Mouse (Mus musculus): ENCODE results near the gene Slc2a10.

Slc2a10 gene

GRCm38 (mm10) chr2:165503259-165504203 is at the start of gene Slc2a10:
Gene Slc2a10, plus strand, starts transcription at chr2:165503787.
- DNase-seq (ENCODE audit: low read depth, low spot score): no peak

GRCm38 (mm10) chr2:165456710-165457109 is 46.9 kb upstream of the Slc2a10 start:
- peak; percentile 59 for DNase-seq (ENCODE audit: low read depth, low spot score)

- no peak for DNase-seq (ENCODE audit: low read depth, low spot score)
These were observed 45.4 kb upstream of the Slc2a10 start for GRCm38 (mm10) chr2:165458189-165458588.

GRCm38 (mm10) chr2:165459663-165460062 is 43.9 kb upstream of the Slc2a10 start:
- DNase-seq (ENCODE audit: low read depth, low spot score): no peak

- no peak for DNase-seq (ENCODE audit: low read depth, low spot score)
These were observed 35.6 kb upstream of the Slc2a10 start for GRCm38 (mm10) chr2:165467824-165468452.

GRCm38 (mm10) chr2:165470167-165470566 is 33.4 kb upstream of the Slc2a10 start:
- DNase-seq (ENCODE audit: low read depth, low spot score): peak; percentile 44

GRCm38 (mm10) chr2:165471943-165472342 is 31.6 kb upstream of the Slc2a10 start:
- DNase-seq (ENCODE audit: low read depth, low spot score): no peak

GRCm38 (mm10) chr2:165473003-165473402 is 30.6 kb upstream of the Slc2a10 start, which contains the start of gene Slc13a3:
Gene Slc13a3, minus strand, starts transcription at chr2:165473230.
- DNase-seq (ENCODE audit: low read depth, low spot score): no peak

GRCm38 (mm10) chr2:165475412-165475811 is 28.2 kb upstream of the Slc2a10 start:
- DNase-seq (ENCODE audit: low read depth, low spot score): no peak

- no peak for DNase-seq (ENCODE audit: low read depth, low spot score)
These were observed 27.7 kb upstream of the Slc2a10 start for GRCm38 (mm10) chr2:165475850-165476249.

- no peak for DNase-seq (ENCODE audit: low read depth, low spot score)
These were observed 21.6 kb upstream of the Slc2a10 start for GRCm38 (mm10) chr2:165482003-165482402.

- DNase-seq (ENCODE audit: low read depth, low spot score): no peak
These were observed 19.4 kb upstream of the Slc2a10 start for GRCm38 (mm10) chr2:165484152-165484551.

- DNase-seq (ENCODE audit: low read depth, low spot score): no peak
These were observed 17.8 kb upstream of the Slc2a10 start for GRCm38 (mm10) chr2:165485826-165486225.

- no peak for DNase-seq (ENCODE audit: low read depth, low spot score)
These were observed 17.2 kb upstream of the Slc2a10 start for GRCm38 (mm10) chr2:165486401-165486800.

GRCm38 (mm10) chr2:165486881-165487535 is 16.6 kb upstream of the Slc2a10 start:
- peak; percentile 80 for DNase-seq (ENCODE audit: low read depth, low spot score)

GRCm38 (mm10) chr2:165492648-165493553 is 10.7 kb upstream of the Slc2a10 start, which contains the start of gene Trp53rka:
Gene Trp53rka, minus strand, starts transcription at chr2:165493324.
- DNase-seq (ENCODE audit: low read depth, low spot score): peak; percentile 78

GRCm38 (mm10) chr2:165493587-165494210 is 9.9 kb upstream of the Slc2a10 start:
- DNase-seq (ENCODE audit: low read depth, low spot score): no peak

- no peak for DNase-seq (ENCODE audit: low read depth, low spot score)
These were observed 9.1 kb upstream of the Slc2a10 start for GRCm38 (mm10) chr2:165494495-165494894.

GRCm38 (mm10) chr2:165496251-165496650 is 7.3 kb upstream of the Slc2a10 start:
- DNase-seq (ENCODE audit: low read depth, low spot score): peak; percentile 78

- no peak for DNase-seq (ENCODE audit: low read depth, low spot score)
These were observed 5.8 kb upstream of the Slc2a10 start for GRCm38 (mm10) chr2:165497706-165498275.
